Mouse (Mus musculus): ENCODE data around the gene Ccdc50. TPM values are rescaled to one million over a fixed set of nuclear protein-coding genes. Genes with fewer than 3 reads are reported as not detected.

Ccdc50 gene
- total and polyA plus RNA-seq, 2 experiments from 2014 or later = 22.3 to 74.3 TPM

DNA sequence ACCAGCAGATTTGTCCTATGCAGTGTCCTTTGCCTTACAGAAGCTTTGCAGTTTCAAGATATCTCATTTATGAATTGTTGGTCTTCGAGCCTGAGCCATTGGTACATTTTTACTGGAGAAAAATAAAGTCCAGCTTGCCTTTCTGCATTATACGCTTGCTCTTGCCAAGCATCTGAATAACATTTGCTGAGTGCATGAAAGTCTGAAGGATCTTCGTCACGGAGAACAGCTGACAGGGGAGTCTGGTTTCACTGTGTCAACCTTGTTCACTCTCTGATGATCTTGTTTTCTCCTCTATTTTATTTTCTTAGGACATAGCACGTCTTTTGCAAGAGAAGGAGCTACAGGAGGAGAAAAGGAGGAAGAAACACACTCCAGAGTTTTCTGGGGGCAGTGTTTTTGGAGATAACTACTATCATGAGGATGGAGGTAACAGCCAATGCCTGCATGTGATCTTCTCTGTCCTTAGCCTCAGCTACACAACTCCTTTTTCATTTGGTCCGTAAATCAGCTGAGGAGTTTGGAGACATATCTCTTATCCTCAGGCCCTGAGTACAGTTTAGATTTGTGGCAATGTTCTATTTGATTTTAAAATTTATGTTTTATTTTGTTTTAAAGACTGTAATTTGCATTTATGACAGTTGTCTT is 28.4 kb downstream of the Ccdc50 start:
- no peak for TF ChIP-seq CTCF (IDR thresholded peaks at IDR 0.05; ENCODE audit: low read depth)
- no peak overlapping the region for H3K27ac ChIP-seq (ENCODE audit: low read depth, low read length)
- H3K4me3 ChIP-seq (ENCODE audit: low read depth, low read length) = no peak overlapping the region
- no peaks in the 10 kb centered on the region for H3K9me3 ChIP-seq (ENCODE audit: low read length)
- 90% methylated on average over 6 of the region's 6 CpGs for WGBS
- ATAC-seq (no peak), DNase-seq (no peak)
- H3K4me1 ChIP-seq (ENCODE audit: insufficient read depth) = no peaks in the 10 kb centered on the region
- no peak overlapping the region for H3K9ac ChIP-seq
- H3K27me3 ChIP-seq (ENCODE audit: insufficient read depth, low read length) = no peaks in the 10 kb centered on the region
- no peak overlapping the region for H3K4me2 ChIP-seq (ENCODE audit: low read depth)
- H3K36me3 ChIP-seq (ENCODE audit: insufficient read depth) = peaks cover 33% of the 10 kb centered on the region

DNA sequence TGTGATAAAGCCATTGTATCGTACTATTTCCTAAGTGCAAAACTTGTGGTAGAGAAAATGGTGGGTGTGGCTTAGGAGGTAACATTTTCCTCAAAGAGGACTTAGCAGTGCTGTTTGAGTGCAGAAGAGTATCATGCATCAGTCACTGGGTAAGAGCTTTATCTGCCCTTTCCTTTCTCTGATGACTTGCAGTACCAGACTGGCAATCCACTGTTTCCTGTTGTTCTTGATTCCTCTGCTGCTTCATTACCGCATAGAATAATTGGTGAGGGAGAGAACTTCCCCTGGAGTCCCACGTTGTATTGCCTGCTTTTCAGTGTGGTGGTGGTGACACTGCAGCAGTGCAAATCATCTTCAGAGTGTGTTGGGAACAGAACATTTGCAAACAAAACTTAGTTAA is 29.0 kb downstream of the Ccdc50 start:
- peaks cover 38% of the 10 kb centered on the region for H3K36me3 ChIP-seq (ENCODE audit: insufficient read depth)
- H3K27me3 ChIP-seq (ENCODE audit: insufficient read depth, low read length) = no peaks in the 10 kb centered on the region
- no peaks in the 10 kb centered on the region for H3K4me1 ChIP-seq (ENCODE audit: insufficient read depth)
- no peak overlapping the region for H3K27ac ChIP-seq (ENCODE audit: low read depth, low read length)
- H3K4me3 ChIP-seq (ENCODE audit: low read depth, low read length) = no peak overlapping the region
- H3K4me2 ChIP-seq (ENCODE audit: low read depth) = no peak overlapping the region
- TF ChIP-seq CTCF (IDR thresholded peaks at IDR 0.05; ENCODE audit: low read depth) = no peak
- H3K9me3 ChIP-seq (ENCODE audit: low read length) = no peaks in the 10 kb centered on the region
- DNase-seq (no peak), ATAC-seq (no peak)
- 90% methylated on average over 3 of the region's 3 CpGs for WGBS
- no peak overlapping the region for H3K9ac ChIP-seq

DNA sequence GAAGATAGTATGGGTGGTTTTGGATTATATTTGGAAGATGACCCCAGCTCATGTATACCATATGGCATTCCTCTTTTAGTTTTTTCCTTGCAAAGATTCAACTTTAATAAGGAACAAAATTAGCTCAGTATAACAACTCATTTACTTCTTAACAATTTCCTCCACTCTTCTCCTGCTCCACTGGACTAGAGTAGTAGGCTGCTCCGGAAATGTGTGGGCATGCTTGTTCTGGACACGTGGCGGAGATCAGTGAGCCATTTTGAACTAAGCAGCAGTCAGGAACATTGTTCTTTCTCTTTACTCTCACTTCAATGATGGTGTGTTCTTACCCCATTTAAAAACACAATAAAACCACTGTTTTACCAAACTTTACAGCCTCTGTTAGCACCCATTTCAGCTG is 32.3 kb downstream of the Ccdc50 start:
- Histone ChIP-seq H3K27me3 (ENCODE audit: insufficient read depth, low read length) (no peaks in the 10 kb centered on the region), H3K4me1 (ENCODE audit: insufficient read depth) (no peaks in the 10 kb centered on the region), H3K36me3 (ENCODE audit: insufficient read depth) (peaks cover 23% of the 10 kb centered on the region), H3K9me3 (ENCODE audit: low read length) (no peaks in the 10 kb centered on the region), H3K4me3 (ENCODE audit: low read depth, low read length) (no peak overlapping the region), H3K9ac (no peak overlapping the region), H3K4me2 (ENCODE audit: low read depth) (no peak overlapping the region), H3K27ac (ENCODE audit: low read depth, low read length) (no peak overlapping the region)
- 94% methylated on average over 3 of the region's 3 CpGs for WGBS
- TF ChIP-seq CTCF (IDR thresholded peaks at IDR 0.05; ENCODE audit: low read depth) = no peak
- ATAC-seq = no peak
- DNase-seq = no peak

DNA sequence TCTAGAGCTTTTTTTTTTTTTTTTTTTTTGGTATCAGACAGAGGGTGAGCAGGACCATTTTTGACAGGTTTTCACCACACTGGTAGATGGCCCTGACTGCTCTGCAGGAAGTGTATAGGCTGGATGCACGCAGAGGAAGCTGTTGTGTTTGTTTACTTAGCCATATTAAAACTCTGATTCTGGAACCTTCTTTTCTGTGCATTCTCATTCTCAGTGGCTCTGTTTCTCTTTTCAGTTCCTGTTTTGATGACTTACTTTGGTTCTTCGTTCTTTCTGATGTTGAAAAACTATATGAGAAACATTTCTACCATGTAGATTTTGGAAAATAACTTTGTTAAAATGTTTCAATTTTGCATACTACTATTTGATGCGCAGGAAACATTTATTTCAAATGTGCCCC is 46.4 kb downstream of the Ccdc50 start:
- no peak for TF ChIP-seq CTCF (IDR thresholded peaks at IDR 0.05; ENCODE audit: low read depth)
- Histone ChIP-seq H3K36me3 (ENCODE audit: insufficient read depth) (peaks cover 24% of the 10 kb centered on the region), H3K9me3 (ENCODE audit: low read length) (no peaks in the 10 kb centered on the region), H3K27ac (ENCODE audit: low read depth, low read length) (no peak overlapping the region), H3K4me2 (ENCODE audit: low read depth) (no peak overlapping the region), H3K27me3 (ENCODE audit: insufficient read depth, low read length) (no peaks in the 10 kb centered on the region), H3K4me3 (ENCODE audit: low read depth, low read length) (no peak overlapping the region), H3K4me1 (ENCODE audit: insufficient read depth) (no peaks in the 10 kb centered on the region), H3K9ac (no peak overlapping the region)
- 91% methylated on average over 3 of the region's 3 CpGs for WGBS
- no peak for DNase-seq
- ATAC-seq = no peak

DNA sequence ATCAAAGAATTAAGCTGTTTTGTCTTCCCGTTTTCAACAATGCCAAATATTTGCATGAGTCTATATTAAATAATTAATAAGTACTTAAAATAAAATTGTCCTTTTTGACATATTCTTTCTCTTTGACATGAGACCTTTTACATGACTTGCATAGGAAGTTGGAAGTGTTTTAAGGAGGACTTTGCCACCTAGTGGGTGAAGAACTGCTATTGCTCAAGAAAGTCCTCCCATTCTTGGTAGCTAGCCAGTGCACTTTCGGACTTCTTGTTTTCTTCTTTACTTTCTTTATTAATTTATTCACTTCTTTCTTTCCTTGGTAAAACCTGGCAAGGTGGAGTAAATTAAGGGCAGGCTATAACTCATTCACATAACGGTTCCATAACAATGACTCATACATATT is 55.3 kb downstream of the Ccdc50 start:
- Histone ChIP-seq H3K36me3 (ENCODE audit: insufficient read depth) (peaks cover 21% of the 10 kb centered on the region), H3K4me1 (ENCODE audit: insufficient read depth) (no peaks in the 10 kb centered on the region), H3K9me3 (ENCODE audit: low read length) (no peaks in the 10 kb centered on the region), H3K4me3 (ENCODE audit: low read depth, low read length) (no peak overlapping the region), H3K27me3 (ENCODE audit: insufficient read depth, low read length) (no peaks in the 10 kb centered on the region), H3K4me2 (ENCODE audit: low read depth) (no peak overlapping the region), H3K27ac (ENCODE audit: low read depth, low read length) (no peak overlapping the region), H3K9ac (no peak overlapping the region)
- ATAC-seq (no peak), DNase-seq (peak; percentile 6)
- WGBS = 83% methylated on average over 3 of the region's 3 CpGs
- TF ChIP-seq CTCF (IDR thresholded peaks at IDR 0.05; ENCODE audit: low read depth) = peak; percentile 45

DNA sequence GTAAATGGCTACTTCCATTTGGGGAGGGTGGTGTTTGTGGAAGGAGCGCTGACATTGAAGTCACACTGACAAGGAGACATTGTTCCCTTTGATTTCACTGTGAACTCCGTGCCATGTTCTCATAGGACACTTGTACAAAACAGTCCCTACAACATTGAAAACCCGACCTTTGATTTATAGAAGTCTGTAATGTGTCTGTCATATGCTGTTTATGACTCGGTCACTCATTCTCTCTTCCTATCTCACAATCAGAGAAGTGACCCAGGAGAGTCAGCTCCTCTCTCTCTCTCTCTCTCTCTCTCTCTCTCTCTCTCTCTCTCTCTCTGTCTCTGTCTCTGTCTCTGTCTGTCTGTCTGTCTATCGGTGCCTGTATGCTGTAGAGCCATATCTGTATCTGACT is 60.7 kb downstream of the Ccdc50 start:
- WGBS = 93% methylated on average over 5 of the region's 5 CpGs
- no peak for ATAC-seq
- no peak for TF ChIP-seq CTCF (IDR thresholded peaks at IDR 0.05; ENCODE audit: low read depth)
- Histone ChIP-seq H3K27me3 (ENCODE audit: insufficient read depth, low read length) (no peaks in the 10 kb centered on the region), H3K9ac (no peak overlapping the region), H3K4me1 (ENCODE audit: insufficient read depth) (no peaks in the 10 kb centered on the region), H3K27ac (ENCODE audit: low read depth, low read length) (no peak overlapping the region), H3K4me3 (ENCODE audit: low read depth, low read length) (no peak overlapping the region), H3K9me3 (ENCODE audit: low read length) (no peaks in the 10 kb centered on the region), H3K4me2 (ENCODE audit: low read depth) (no peak overlapping the region), H3K36me3 (ENCODE audit: insufficient read depth) (peaks cover 13% of the 10 kb centered on the region)
- no peak for DNase-seq

DNA sequence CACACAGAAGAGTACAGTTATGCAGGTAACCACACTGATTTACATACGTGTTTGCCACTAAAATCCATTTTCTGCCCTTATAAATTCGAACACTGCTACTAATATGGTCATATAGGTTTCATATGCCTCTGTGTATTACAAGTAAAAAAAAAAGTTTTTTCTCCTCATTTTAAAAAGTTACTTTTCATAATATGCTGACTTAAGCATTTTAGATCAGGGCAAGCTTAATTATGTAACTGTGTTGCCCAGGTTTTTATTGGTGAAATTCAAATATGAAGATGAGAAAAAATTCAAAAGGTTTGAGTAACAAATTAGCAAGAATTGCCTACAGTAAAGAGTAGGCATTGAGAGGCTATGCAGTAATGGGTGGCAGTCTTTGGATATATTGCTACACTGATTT is 62.0 kb downstream of the Ccdc50 start:
- Histone ChIP-seq H3K4me1 (ENCODE audit: insufficient read depth) (no peaks in the 10 kb centered on the region), H3K27me3 (ENCODE audit: insufficient read depth, low read length) (no peaks in the 10 kb centered on the region), H3K9me3 (ENCODE audit: low read length) (no peaks in the 10 kb centered on the region), H3K36me3 (ENCODE audit: insufficient read depth) (peaks cover 8% of the 10 kb centered on the region), H3K9ac (no peak overlapping the region), H3K27ac (ENCODE audit: low read depth, low read length) (no peak overlapping the region), H3K4me3 (ENCODE audit: low read depth, low read length) (no peak overlapping the region), H3K4me2 (ENCODE audit: low read depth) (no peak overlapping the region)
- ATAC-seq = no peak
- DNase-seq = no peak
- no peak for TF ChIP-seq CTCF (IDR thresholded peaks at IDR 0.05; ENCODE audit: low read depth)
- WGBS = 95% methylated on average over 2 of the region's 2 CpGs

All from forebrain, postnatal 0 days (tissue).